Mouse (Mus musculus) left cerebral cortex, postnatal 4 days (tissue): ENCODE measurements around the gene Ntf5. TPM values are rescaled to one million over a fixed set of nuclear protein-coding genes. Genes with fewer than 3 reads are reported as not detected.
"Not testable (repeated sequence)": the region's sequence is repeated elsewhere in the genome, so short reads cannot be mapped to it uniquely, and the experiment has no call there.

Experiments
- DNase-seq: peaks from one replicate; pipeline ENCODE4 v3.0.0-alpha.2; 2022
- intact Hi-C: fragments of 180-260 bp; cut with DNase I; formaldehyde crosslinking; loops from one replicate; pipeline ENCODE4 v1.15.1; 2025
- microRNA-seq: library from miRNA; unstranded; fragments of <30 nt; microRNA quantifications from one replicate; pipeline ENCODE4 v1.2.0, GENCODE M21; 2022
- total RNA-seq, 2 experiments: library from RNA; stranded (reverse); gene quantifications; 2 replicates each; pipeline ENCODE4 v1.2.3; 2021

The Ntf5 gene
- total RNA-seq, 2 experiments from 2014 or later: 0.30 TPM; not detected in 1

DNA sequence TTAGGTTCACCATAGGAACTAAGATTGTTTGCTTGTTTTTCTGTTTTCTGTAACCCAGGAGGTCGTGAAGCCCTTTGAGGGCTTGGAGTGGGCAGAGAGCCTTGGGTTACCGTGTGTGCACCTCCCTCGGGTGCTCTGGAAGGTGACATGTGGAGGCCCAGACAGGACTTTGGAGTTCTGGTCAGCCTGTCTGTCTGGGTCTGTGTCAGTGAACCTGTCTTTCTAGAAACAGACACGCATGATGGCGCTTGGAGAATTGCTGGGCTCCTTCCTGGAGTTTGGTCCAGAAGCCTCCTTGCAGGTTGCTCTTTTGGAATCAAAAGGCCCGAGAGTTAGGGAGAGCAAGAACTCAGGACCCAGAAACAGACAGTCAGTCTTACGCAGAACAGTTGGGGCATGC lies 46.9 kb downstream of the Ntf5 start:
- no peak for DNase-seq
- intact Hi-C loops: no loop called here

DNA sequence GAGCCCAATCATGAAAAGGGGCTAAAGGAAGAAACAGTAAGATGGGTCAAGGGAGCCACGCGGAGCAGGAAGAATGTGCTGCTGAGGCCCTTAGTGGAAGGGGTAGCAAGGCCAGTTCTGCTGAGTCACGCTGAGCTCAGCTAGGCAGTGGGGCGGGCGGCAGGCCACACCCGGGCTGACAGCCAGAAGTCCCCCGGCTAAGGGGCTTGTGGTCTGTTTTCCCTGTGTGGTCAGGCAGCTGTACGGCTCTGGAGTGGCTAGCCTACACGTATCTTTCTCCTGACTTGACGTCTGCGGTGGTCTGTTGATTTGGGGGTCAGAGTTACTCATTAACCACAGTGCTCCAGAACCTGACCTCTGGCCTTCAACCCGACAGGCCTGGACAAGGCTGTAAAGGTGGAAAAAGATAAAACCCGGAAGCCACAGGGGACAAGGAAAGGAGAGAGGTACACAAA lies 47.4 kb downstream of the Ntf5 start:
- DNase-seq: peak; percentile 73
- intact Hi-C loops: no loop called here

DNA sequence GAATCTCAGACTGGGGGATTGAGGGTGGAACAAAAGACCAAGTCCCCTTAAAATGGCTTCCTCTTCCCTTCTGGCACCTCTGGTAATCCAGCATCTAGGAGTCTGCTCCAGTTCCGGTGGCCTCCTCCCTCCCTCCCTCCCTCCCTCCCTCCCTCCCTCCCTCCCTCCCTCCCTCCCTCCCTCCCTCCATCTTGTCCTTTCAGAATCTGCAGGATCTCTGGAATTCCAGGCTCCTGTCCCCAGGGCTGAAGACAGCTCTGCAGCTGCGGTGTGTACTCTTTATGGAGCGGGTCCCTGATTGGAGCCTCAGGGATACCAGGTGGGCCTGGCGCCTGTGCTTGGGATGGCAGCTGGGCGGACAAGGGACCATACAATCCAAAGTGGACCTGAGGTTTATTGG lies 47.8 kb downstream of the Ntf5 start:
- intact Hi-C loops: no loop called here
- no peak for DNase-seq

DNA sequence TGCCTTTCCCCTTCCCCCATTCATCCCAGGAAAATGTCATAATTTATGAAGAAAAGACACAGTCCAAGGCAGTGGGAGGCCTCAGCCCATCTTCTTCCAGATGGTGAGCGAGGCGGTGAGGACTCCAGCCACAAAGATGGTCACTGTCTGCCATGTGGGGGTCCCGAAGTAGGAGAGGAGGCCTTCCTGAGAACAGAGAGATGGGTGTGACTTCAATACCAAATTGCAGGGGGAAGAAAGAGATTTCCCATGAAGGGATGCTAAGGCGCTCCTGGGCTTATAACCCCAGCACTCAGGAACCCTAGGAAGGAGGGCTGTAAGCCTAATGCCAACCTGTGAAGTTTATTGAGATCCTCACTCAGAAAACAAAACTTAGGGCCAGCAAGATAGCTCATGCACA lies 48.3 kb downstream of the Ntf5 start:
- no peak for DNase-seq
- intact Hi-C loops: no loop called here

DNA sequence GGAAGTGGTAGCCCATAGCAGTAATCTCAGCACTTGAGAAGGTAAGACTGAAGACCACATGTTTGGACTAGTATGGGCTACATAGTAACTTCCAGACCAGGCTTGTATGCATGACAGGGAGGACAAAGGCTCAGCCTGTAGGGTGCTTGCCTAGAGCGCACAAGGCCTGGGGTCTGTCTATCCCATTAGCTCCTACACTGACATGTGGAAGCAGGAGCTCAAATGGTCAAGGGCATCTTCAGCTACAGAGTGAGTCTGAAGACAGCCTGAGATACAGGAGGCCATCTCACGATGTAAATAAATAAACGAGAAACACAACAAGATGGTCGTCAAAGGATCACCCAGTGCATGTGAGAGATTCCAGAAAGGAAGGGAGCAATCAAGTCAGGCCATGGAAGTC lies 48.8 kb downstream of the Ntf5 start:
- intact Hi-C loops: no loop called here
- no peak for DNase-seq

DNA sequence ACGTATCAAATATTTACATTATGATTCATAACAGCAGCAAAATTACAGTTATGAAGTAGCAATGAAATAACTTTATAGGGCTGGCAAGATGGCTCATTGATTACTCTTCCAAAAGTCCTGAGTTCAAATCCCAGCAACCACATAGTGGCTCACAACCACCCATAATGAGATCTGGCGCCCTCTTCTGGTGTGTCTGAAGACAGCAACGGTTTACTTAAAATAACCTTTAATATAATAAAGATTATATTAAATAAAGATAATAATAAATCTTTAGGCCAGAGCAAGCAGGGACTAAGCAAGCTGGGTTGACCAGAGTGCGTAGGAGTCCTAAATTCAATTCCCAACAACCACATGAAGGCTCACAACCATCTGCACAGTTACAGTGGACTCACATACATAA lies 49.4 kb downstream of the Ntf5 start:
- intact Hi-C loops, DNase-seq: not testable (repeated sequence)

DNA sequence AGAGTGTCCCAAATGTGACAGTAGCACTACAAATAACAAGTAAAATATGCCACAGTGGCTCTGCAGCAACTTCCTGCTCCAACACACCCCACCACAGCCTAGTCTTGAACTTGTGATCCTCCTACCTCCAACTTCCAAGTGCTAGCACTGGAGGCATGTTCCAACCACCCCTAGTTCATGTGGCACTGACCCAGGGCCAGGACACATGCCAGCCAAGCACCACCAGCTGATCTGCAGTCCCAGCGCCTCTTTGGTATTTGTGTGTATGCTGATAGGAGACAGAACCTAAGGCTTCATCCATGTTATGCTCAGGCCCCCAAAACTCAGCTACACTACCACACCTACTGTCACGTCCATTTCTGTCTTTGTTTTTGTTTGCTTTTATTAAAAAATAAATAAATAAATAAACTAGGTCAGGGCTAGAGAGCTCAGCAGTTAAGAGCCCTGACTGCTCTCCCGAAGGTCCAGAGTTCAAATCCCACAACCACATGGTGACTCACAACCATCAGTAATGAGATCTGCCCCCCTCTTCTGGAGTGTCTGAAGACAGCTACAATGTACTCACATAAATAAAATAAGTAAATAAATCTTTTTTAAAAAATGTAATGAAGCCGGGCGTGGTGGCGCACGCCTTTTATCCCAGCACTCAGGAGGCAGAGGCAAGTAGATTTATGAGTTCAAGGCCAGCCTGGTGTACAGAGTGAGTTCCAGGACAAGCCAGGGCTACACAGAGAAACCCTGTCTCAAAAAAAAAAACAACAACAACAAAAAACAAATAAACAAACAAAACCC lies 50.7 kb downstream of the Ntf5 start:
- intact Hi-C loops: no loop called here
- no peak for DNase-seq

DNA sequence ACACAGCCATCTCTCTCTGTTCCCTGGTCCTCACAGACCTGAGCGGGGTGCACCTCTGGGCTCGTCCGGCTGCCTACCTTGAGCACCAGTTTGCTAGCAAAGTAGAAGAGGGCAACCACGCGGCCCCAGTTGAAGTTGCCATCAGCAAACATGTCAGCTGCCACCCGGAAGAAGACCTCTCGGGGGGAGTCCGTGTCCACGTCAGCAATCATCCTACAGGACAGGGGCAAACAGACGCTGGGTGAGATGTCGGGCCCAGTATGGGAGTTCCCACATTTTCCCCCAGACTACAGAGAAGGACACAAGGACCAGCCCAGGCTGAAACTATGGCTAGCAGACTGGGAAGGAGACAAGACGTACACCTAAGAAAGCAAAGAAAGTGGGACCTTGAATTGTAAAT lies 51.6 kb downstream of the Ntf5 start:
- no peak for DNase-seq
- intact Hi-C loops: no loop called here

DNA sequence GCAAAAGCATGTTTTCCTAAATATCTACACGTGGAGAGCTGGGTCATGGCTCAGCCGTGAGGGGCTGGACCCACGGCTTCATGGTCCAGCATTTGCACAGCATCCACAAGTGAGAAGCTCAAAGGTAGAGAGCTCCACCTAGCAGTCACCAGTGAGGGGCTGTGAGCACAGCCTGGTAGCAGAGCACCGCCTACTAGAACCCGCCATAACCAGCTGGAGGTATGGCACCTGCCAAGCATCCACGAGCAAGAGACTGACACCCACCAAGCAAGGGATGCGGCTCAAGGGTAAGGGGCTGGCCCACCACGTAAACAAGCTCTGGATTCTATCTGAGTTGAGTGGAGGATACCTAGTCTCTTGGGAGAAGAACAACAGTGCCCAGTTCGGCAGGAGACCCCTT lies 52.1 kb downstream of the Ntf5 start:
- no peak for DNase-seq

DNA sequence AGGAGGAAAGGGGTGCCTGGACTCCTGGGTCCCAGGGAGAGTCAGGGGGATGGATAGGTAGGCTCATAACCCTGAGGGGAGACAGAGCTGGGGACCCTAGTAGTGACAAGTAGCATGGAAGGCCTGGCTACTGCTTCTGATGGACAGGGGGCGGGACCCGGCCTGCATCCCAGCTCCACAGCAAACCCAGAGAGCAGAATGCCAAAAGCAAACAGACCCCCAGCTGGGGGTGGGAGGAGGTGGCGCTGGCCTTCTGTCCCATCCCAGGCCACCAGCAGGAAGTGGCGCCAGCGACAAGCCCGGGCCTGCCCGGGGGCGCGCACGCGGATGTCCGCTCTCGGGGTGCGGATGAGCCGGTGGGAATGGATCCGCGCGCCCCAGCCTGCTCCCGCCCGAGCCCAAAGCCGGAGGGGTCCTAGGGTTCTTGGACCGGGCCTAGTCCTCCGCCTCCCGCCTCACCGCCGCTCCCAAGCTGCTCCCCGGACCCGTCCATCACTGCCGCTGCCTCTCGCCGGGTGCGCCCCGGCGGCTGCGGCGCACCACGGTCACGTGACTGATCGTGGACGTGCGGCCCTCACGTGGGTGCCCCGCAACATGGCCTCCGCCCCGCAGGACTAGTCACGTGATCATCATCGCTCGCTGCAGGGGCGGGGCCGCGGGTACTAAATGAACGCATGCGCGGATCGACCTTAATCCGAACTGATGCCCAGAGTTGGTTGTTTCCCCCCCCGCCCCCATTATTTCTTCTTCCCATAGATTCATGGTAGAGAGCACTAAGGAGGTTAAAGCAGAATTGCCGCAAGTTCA lies 53.0 kb downstream of the Ntf5 start, which contains the start of gene Bax:
Gene Bax (minus strand): TSS at position 616 of the 807 bp plus-strand sequence.
- intact Hi-C loops: no loop called here

More for the DNA sequence above, 52.1 kb downstream of the Ntf5 start:
- intact Hi-C loops: no loop called here

More for the DNA sequence above, 53.0 kb downstream of the Ntf5 start, which contains the start of gene Bax:
- peak; percentile 98 for DNase-seq

Small RNAs within 50 kb of the gene (microRNA-seq; reads per million reads assigned to microRNA genes)
- gene Gm22133: not detected

Other genes with a start within 250 kb of the Ntf5 start
- 100 to 1,000 TPM; 267 to 292 TPM for gene Slc17a7, start 249.7 kb upstream of the Ntf5 start, total RNA-seq
- under 1 TPM in 1 of 2 experiments, not detected in 1; 0.38 TPM for gene Gfy, start 234.1 kb upstream of the Ntf5 start, total RNA-seq
- gene Pth2, start 232.7 kb upstream of the Ntf5 start, total RNA-seq: not detected
- 1 to 10 TPM; 1.1 to 1.9 TPM for gene Ccdc155, start 208.8 kb upstream of the Ntf5 start, total RNA-seq
- gene Dkkl1, start 201.5 kb upstream of the Ntf5 start, total RNA-seq: 10 to 100 TPM; 14.5 to 18.3 TPM
- 10 to 100 TPM; 15.1 to 17.6 TPM for gene Tead2, start 197.9 kb upstream of the Ntf5 start, total RNA-seq
- 1 to 10 TPM; 2.5 to 2.6 TPM for gene Cd37, start 174.6 kb upstream of the Ntf5 start, total RNA-seq
- 1 to 10 TPM; 1.2 to 1.8 TPM for gene Slc6a16, start 172.6 kb upstream of the Ntf5 start, total RNA-seq
- not detected for gene Slc6a21, start 136.2 kb upstream of the Ntf5 start, total RNA-seq
- 10 to 100 TPM; 32.1 to 33.8 TPM for gene Trpm4, start 79.9 kb upstream of the Ntf5 start, total RNA-seq
- gene Hrc, start 78.4 kb upstream of the Ntf5 start, total RNA-seq: under 1 TPM; 0.36 to 0.38 TPM
- gene Ppfia3, start 46.7 kb upstream of the Ntf5 start, total RNA-seq: 100 to 1,000 TPM; 106 to 108 TPM
- 10 to 100 TPM; 60.4 to 68.3 TPM for gene Lin7b, start 43.1 kb upstream of the Ntf5 start, total RNA-seq
- 100 to 1,000 TPM; 453 to 460 TPM for gene Snrnp70, start 18.0 kb upstream of the Ntf5 start, total RNA-seq
- under 1 TPM in 1 of 2 experiments, not detected in 1; 0.16 TPM for gene Kcna7, start 8.0 kb upstream of the Ntf5 start, total RNA-seq
- not detected for gene Lhb, start 7.1 kb downstream of the Ntf5 start, total RNA-seq
- gene Gys1, start 21.1 kb downstream of the Ntf5 start, total RNA-seq: 10 to 100 TPM; 17.8 to 18.7 TPM
- gene Ruvbl2, start 24.4 kb downstream of the Ntf5 start, total RNA-seq: 10 to 100 TPM; 54.2 to 60.3 TPM
- gene Ftl1, start 46.2 kb downstream of the Ntf5 start, total RNA-seq: 100 to 1,000 TPM; 708 to 725 TPM
- 100 to 1,000 TPM; 116 to 119 TPM for gene Bax, start 53.2 kb downstream of the Ntf5 start, total RNA-seq
- gene Tulp2, start 68.2 kb downstream of the Ntf5 start, total RNA-seq: under 1 TPM; 0.22 to 0.24 TPM
- not detected for gene Gm45808, start 73.1 kb downstream of the Ntf5 start, total RNA-seq
- gene Dhdh, start 75.1 kb downstream of the Ntf5 start, total RNA-seq: 1 to 10 TPM; 2.6 to 3.2 TPM
- 100 to 1,000 TPM; 110 to 116 TPM for gene Nucb1, start 96.7 kb downstream of the Ntf5 start, total RNA-seq
- 10 to 100 TPM; 19.0 to 24.6 TPM for gene Ppp1r15a, start 112.6 kb downstream of the Ntf5 start, total RNA-seq
- gene Plekha4, start 112.6 kb downstream of the Ntf5 start, total RNA-seq: 1 to 10 TPM in 1 of 2 experiments, under 1 TPM in 1; 0.90 to 2.7 TPM
- gene Hsd17b14, start 141.2 kb downstream of the Ntf5 start, total RNA-seq: not detected
- gene Bcat2, start 156.5 kb downstream of the Ntf5 start, total RNA-seq: 10 to 100 TPM; 22.9 to 25.3 TPM
- gene Fgf21, start 201.8 kb downstream of the Ntf5 start, total RNA-seq: not detected
- gene Fut1, start 203.6 kb downstream of the Ntf5 start, total RNA-seq: under 1 TPM in 1 of 2 experiments, not detected in 1; 0.14 TPM
- under 1 TPM in 1 of 2 experiments, not detected in 1; 0.20 TPM for gene Izumo1, start 208.1 kb downstream of the Ntf5 start, total RNA-seq
- 10 to 100 TPM; 23.5 to 25.1 TPM for gene Rasip1, start 213.8 kb downstream of the Ntf5 start, total RNA-seq
- 1 to 10 TPM; 1.7 to 2.6 TPM for gene Mamstr, start 226.3 kb downstream of the Ntf5 start, total RNA-seq